Mouse (Mus musculus) forebrain, embryonic 11.5 days (tissue): Measurements from ENCODE around the gene Nod2. TPM values are rescaled to one million over a fixed set of nuclear protein-coding genes. Genes with fewer than 3 reads are reported as not detected.
"Not testable (repeated sequence)": the region's sequence is repeated elsewhere in the genome, so short reads cannot be mapped to it uniquely, and the experiment has no call there.

Experiments used
- ATAC-seq: fragments of 200-750 bp; cut with Nextera tagmentation; replicated peaks from 2 replicates; pipeline ENCODE4 v1.8.0; 2017; ENCODE audit warnings: moderate TSS enrichment; ENCODE audit not compliant: low FRiP score
- DNase-seq: peaks from one replicate; pipeline ENCODE4 v3.0.0-alpha.2; 2017; ENCODE audit warnings: low spot score
- H3K27ac ChIP-seq: fragments of 300-500 bp; sonication (generic); 2 replicates; pipeline ENCODE4 v1.5.1; 2014; ENCODE audit warnings: low read depth, low read length
- H3K27me3 ChIP-seq: fragments of 300-500 bp; sonication (generic); 2 replicates; pipeline ENCODE4 v1.6.1; 2014; ENCODE audit warnings: mild to moderate bottlenecking, low read length, mixed read lengths; ENCODE audit not compliant: control insufficient read depth, insufficient read depth
- H3K36me3 ChIP-seq: fragments of 300-500 bp; sonication (generic); 2 replicates; pipeline ENCODE4 v1.6.1; 2014; ENCODE audit warnings: mild to moderate bottlenecking, low read length, moderate library complexity, mixed read lengths; ENCODE audit not compliant: control insufficient read depth, insufficient read depth
- H3K4me1 ChIP-seq: fragments of 300-500 bp; sonication (generic); replicated peaks from 2 replicates; pipeline ENCODE4 v1.6.1; 2014; ENCODE audit warnings: low read length, mixed read lengths; ENCODE audit not compliant: control insufficient read depth, insufficient read depth
- H3K4me2 ChIP-seq: fragments of 300-500 bp; sonication (generic); 2 replicates; pipeline ENCODE4 v1.6.1; 2014; ENCODE audit warnings: low read depth, mild to moderate bottlenecking, low read length, moderate library complexity, mixed read lengths; ENCODE audit not compliant: severe bottlenecking
- H3K4me3 ChIP-seq: fragments of 300-500 bp; sonication (generic); 2 replicates; pipeline ENCODE4 v1.5.1; 2014; ENCODE audit warnings: low read depth, low read length
- H3K9ac ChIP-seq: fragments of 300-500 bp; sonication (generic); 2 replicates; pipeline ENCODE4 v1.6.1; 2014; ENCODE audit warnings: low read length
- H3K9me3 ChIP-seq: fragments of 300-500 bp; sonication (generic); 2 replicates; pipeline ENCODE4 v1.6.1; 2016; ENCODE audit warnings: low read length, mixed read lengths; ENCODE audit not compliant: control insufficient read depth
- WGBS: fragments of 180-500 bp; shearing (Covaris S2); extraction: QIAGEN DNeasy Blood & Tissue Kit; methylation state at CpG from one replicate; pipeline ENCODE4 v1.1.7; 2014; 5-methylcytosine and 5-hydroxymethylcytosine counted together
- polyA plus RNA-seq: library from polyadenylated mRNA; unstranded; fragments of >200 nt; fragmentation: Nextera tagmentation; extraction: Ambion mirVana; gene quantifications from 2 replicates; pipeline ENCODE4 v1.2.1, GENCODE M21; 2014

Nod2 gene
- polyA plus RNA-seq, 1 experiment from 2014 or later, result 0.13 TPM

- DNase-seq, result no peak
- Histone ChIP-seq H3K36me3 (no peaks in the 10 kb centered on the region), H3K9ac (no peak overlapping the region), H3K4me2 (no peak overlapping the region), H3K27me3 (no peaks in the 10 kb centered on the region), H3K9me3 (no peaks in the 10 kb centered on the region), H3K4me3 (no peak overlapping the region), H3K27ac (no peak overlapping the region), H3K4me1 (no peaks in the 10 kb centered on the region)
- ATAC-seq, result no peak
- 77% methylated on average over 9 of the region's 9 CpGs for WGBS
These were observed 9.8 kb upstream of the Nod2 start for GRCm38 (mm10) chr8:88637092-88638000.

- Histone ChIP-seq H3K27ac (no peak overlapping the region), H3K36me3 (no peaks in the 10 kb centered on the region), H3K4me3 (no peak overlapping the region), H3K27me3 (no peaks in the 10 kb centered on the region), H3K9me3 (no peaks in the 10 kb centered on the region), H3K4me1 (no peaks in the 10 kb centered on the region), H3K9ac (no peak overlapping the region), H3K4me2 (no peak overlapping the region)
- WGBS, result over 99% methylated on average over 3 of the region's 3 CpGs
- no peak for ATAC-seq
- DNase-seq, result no peak
These were observed 8.2 kb upstream of the Nod2 start for GRCm38 (mm10) chr8:88638908-88639307.

GRCm38 (mm10) chr8:88642734-88643564, 4.2 kb upstream of the Nod2 start:
- 51% methylated on average over 5 of the region's 5 CpGs for WGBS
- no peak for ATAC-seq
- no peak for DNase-seq

GRCm38 (mm10) chr8:88648322-88648721, 1.2 kb downstream of the Nod2 start:
- no peak overlapping the region for H3K9ac ChIP-seq
- H3K36me3 ChIP-seq, result no peaks in the 10 kb centered on the region
- H3K27ac ChIP-seq, result no peak overlapping the region
- H3K4me2 ChIP-seq, result no peak overlapping the region
- no peaks in the 10 kb centered on the region for H3K27me3 ChIP-seq
- H3K9me3 ChIP-seq, result no peaks in the 10 kb centered on the region
- DNase-seq (no peak), ATAC-seq (0 out of 2 replicates have a peak, but pooled peaks have one; percentile 18)
- no peak overlapping the region for H3K4me3 ChIP-seq
- H3K4me1 ChIP-seq, result peaks cover 5% of the 10 kb centered on the region; the same call in 1 of the 2 replicates

More at GRCm38 (mm10) chr8:88642734-88643564, 4.2 kb upstream of the Nod2 start:
- no peak overlapping the region for H3K27ac ChIP-seq
- H3K9me3 ChIP-seq, result no peaks in the 10 kb centered on the region
- no peak overlapping the region for H3K9ac ChIP-seq
- no peak overlapping the region for H3K4me3 ChIP-seq
- no peaks in the 10 kb centered on the region for H3K27me3 ChIP-seq
- no peaks in the 10 kb centered on the region for H3K36me3 ChIP-seq
- H3K4me2 ChIP-seq, result no peak overlapping the region
- peaks cover 5% of the 10 kb centered on the region; the same call in 1 of the 2 replicates for H3K4me1 ChIP-seq

GRCm38 (mm10) chr8:88650016-88650708, 3.0 kb downstream of the Nod2 start:
- Histone ChIP-seq H3K4me1 (peaks cover 5% of the 10 kb centered on the region; the same call in 1 of the 2 replicates), H3K9ac (no peak overlapping the region), H3K27ac (no peak overlapping the region), H3K4me3 (no peak overlapping the region), H3K9me3 (no peaks in the 10 kb centered on the region), H3K27me3 (no peaks in the 10 kb centered on the region), H3K36me3 (no peaks in the 10 kb centered on the region), H3K4me2 (no peak overlapping the region)
- no peak for ATAC-seq
- no peak for DNase-seq
- WGBS, result 84% methylated on average over 6 of the region's 6 CpGs

GRCm38 (mm10) chr8:88651122-88651521, 4.0 kb downstream of the Nod2 start:
- ATAC-seq, H3K36me3 ChIP-seq, H3K9ac ChIP-seq, DNase-seq, H3K4me2 ChIP-seq, H3K4me1 ChIP-seq, H3K4me3 ChIP-seq, H3K27me3 ChIP-seq, H3K9me3 ChIP-seq, H3K27ac ChIP-seq: not testable (repeated sequence)
- WGBS, result 77% methylated on average over 4 of the region's 4 CpGs

- Histone ChIP-seq H3K27ac (no peak overlapping the region), H3K9ac (no peak overlapping the region), H3K27me3 (no peaks in the 10 kb centered on the region), H3K36me3 (no peaks in the 10 kb centered on the region), H3K4me2 (no peak overlapping the region), H3K4me1 (no peaks in the 10 kb centered on the region), H3K9me3 (no peaks in the 10 kb centered on the region), H3K4me3 (no peak overlapping the region)
- no peak for DNase-seq
- ATAC-seq, result no peak
These were observed 8.2 kb downstream of the Nod2 start for GRCm38 (mm10) chr8:88655334-88655733.

GRCm38 (mm10) chr8:88659873-88660272, 12.8 kb downstream of the Nod2 start:
- 90% methylated on average over 3 of the region's 3 CpGs for WGBS
- DNase-seq (no peak), ATAC-seq (no peak)
- Histone ChIP-seq H3K27me3 (no peaks in the 10 kb centered on the region), H3K36me3 (no peaks in the 10 kb centered on the region), H3K4me1 (no peaks in the 10 kb centered on the region), H3K27ac (no peak overlapping the region), H3K4me3 (no peak overlapping the region), H3K9ac (no peak overlapping the region), H3K4me2 (no peak overlapping the region), H3K9me3 (no peaks in the 10 kb centered on the region)
